Comparison of ENCODE assay signal across 24 mouse cellular contexts in genomic region chr9:32631341-32631740, GRCm38 (mm10). TPM values are rescaled to one million over a fixed set of nuclear protein-coding genes. Genes with fewer than 3 reads are reported as not detected.
DNase-seq lines count a peak whose midpoint lies in the region; ATAC-seq lines count a peak whose summit lies in the region.
"Had no signal": no experiment of that assay in that cellular context is flagged by ENCODE, and none has a peak within 500 bp of the region (broad histone marks: within the 10 kb centered on the region; RNA-seq: fewer than 3 reads in every experiment).

No protein-coding gene starts in this region.

- no peak overlapping the region for H3K27ac ChIP-seq in midbrain, embryonic 14.5 days (replicated peaks; ENCODE audit: low read depth, low read length)
- no peak overlapping the region for H3K27ac ChIP-seq in midbrain, embryonic 15.5 days
- H3K27ac ChIP-seq: embryonic facial prominence, embryonic 15.5 days; forebrain, embryonic 10.5 days; forebrain, embryonic 15.5 days; heart, adult 2 months; heart, embryonic 15.5 days; hindbrain, embryonic 10.5 days; hindbrain, embryonic 15.5 days had no signal

- H3K4me1 ChIP-seq in midbrain, embryonic 14.5 days (ENCODE audit: control insufficient read depth, insufficient read depth, low read length), result no peaks in the 10 kb centered on the region
- peaks cover 4% of the 10 kb centered on the region for H3K4me1 ChIP-seq in midbrain, embryonic 15.5 days

- H3K27me3 ChIP-seq in midbrain, embryonic 14.5 days (ENCODE audit: control insufficient read depth, insufficient read depth, low read length), result peaks cover 4% of the 10 kb centered on the region; the same call in 1 of the 2 replicates
- H3K27me3 ChIP-seq in midbrain, embryonic 15.5 days (replicated peaks), result peaks cover 17% of the 10 kb centered on the region
- H3K27me3 ChIP-seq: CH12.LX; embryonic facial prominence, embryonic 15.5 days; heart, embryonic 15.5 days had no signal

- intact Hi-C loops in heart, postnatal 25 days (cut with DNase I), result no loop called here

- no peaks in the 10 kb centered on the region for H3K36me3 ChIP-seq in midbrain, embryonic 14.5 days (ENCODE audit: control insufficient read depth, insufficient read depth, low read length)
- no peaks in the 10 kb centered on the region for H3K36me3 ChIP-seq in midbrain, embryonic 15.5 days (replicated peaks)
- H3K36me3 ChIP-seq: embryonic facial prominence, embryonic 15.5 days; forebrain, embryonic 10.5 days; forebrain, embryonic 15.5 days; heart, embryonic 15.5 days; hindbrain, embryonic 10.5 days; hindbrain, embryonic 15.5 days had no signal

- no peak for ATAC-seq in midbrain, embryonic 14.5 days (ENCODE audit: low FRiP score, low TSS enrichment)
- ATAC-seq in midbrain, embryonic 15.5 days (replicated peaks), result no peak
- ATAC-seq in CD4-positive, CD25-positive, alpha-beta regulatory T cell, adult 4 months, result no peak
- ATAC-seq: forebrain, embryonic 15.5 days; inflammation-experienced regulatory T-cells, adult 6 months; intestine, postnatal 0 days had no signal

- H3K9me3 ChIP-seq in midbrain, embryonic 14.5 days (ENCODE audit: control insufficient read depth, low read length), result no peaks in the 10 kb centered on the region
- no peaks in the 10 kb centered on the region for H3K9me3 ChIP-seq in midbrain, embryonic 15.5 days
- H3K9me3 ChIP-seq: embryonic facial prominence, embryonic 15.5 days; forebrain, embryonic 10.5 days; forebrain, embryonic 15.5 days; heart, embryonic 15.5 days; hindbrain, embryonic 10.5 days; hindbrain, embryonic 15.5 days had no signal

- H3K4me2 ChIP-seq in midbrain, embryonic 14.5 days (ENCODE audit: low read length), result no peak overlapping the region
- H3K4me2 ChIP-seq in midbrain, embryonic 15.5 days, result no peak overlapping the region
- H3K4me2 ChIP-seq: embryonic facial prominence, embryonic 15.5 days; forebrain, embryonic 15.5 days; heart, embryonic 11.5 days; heart, embryonic 15.5 days; hindbrain, embryonic 15.5 days had no signal

- H3K4me3 ChIP-seq in midbrain, embryonic 14.5 days (replicated peaks; ENCODE audit: low read depth, low read length), result no peak overlapping the region
- no peak overlapping the region for H3K4me3 ChIP-seq in midbrain, embryonic 15.5 days
- H3K4me3 ChIP-seq: embryonic facial prominence, embryonic 15.5 days; erythroblast, embryonic 14.5 days; forebrain, embryonic 10.5 days; forebrain, embryonic 15.5 days; heart, adult 2 months; heart, embryonic 15.5 days; hindbrain, embryonic 10.5 days; hindbrain, embryonic 15.5 days had no signal

- peak; percentile 77 to 87 for DNase-seq in cerebellum, postnatal 14 days
- DNase-seq in cerebellum, adult 9-10 months, result no peak
- DNase-seq in heart, adult 11 months, result peak; percentile 75
- DNase-seq in heart, postnatal 25 days (ENCODE audit: low spot score), result no peak
- peak; percentile 35 for DNase-seq in midbrain, embryonic 14.5 days
- DNase-seq: adrenal gland, adult 2 months; adrenal gland, postnatal 25 days; cerebellum, adult 11-12 months; gastrocnemius, postnatal 10 days; heart, adult 2 months; heart, postnatal 14 days had no signal

- H3K9ac ChIP-seq in midbrain, embryonic 14.5 days (replicated peaks; ENCODE audit: low read length), result no peak overlapping the region
- H3K9ac ChIP-seq in midbrain, embryonic 15.5 days, result no peak overlapping the region
- H3K9ac ChIP-seq: embryonic facial prominence, embryonic 15.5 days; forebrain, embryonic 15.5 days; heart, embryonic 15.5 days; hindbrain, embryonic 15.5 days had no signal

RNA-seq across cellular contexts. Expression of gene Ets1, which starts 4.7 kb away (rescaled TPM):
- 10 to 100 TPM; 64.3 to 67.1 TPM for total RNA-seq in heart, postnatal 25 days (2021)
- 8.3 and 19.6 TPM in 2 replicates for polyA plus RNA-seq in midbrain, embryonic 14.5 days (2014; fragmentation: Nextera tagmentation; extraction: Ambion mirVana)
- polyA plus RNA-seq in midbrain, embryonic 15.5 days (2015; fragmentation: Nextera tagmentation; extraction: Ambion mirVana), result 18.6 and 20.8 TPM in 2 replicates
- 1,000 to 10,000 TPM in 1 of 2 experiments, 100 to 1,000 TPM in 1; 800 to 1,019 TPM for polyA plus RNA-seq in CD4-positive, CD25-positive, alpha-beta regulatory T cell, adult 4 months (2017; shearing (Covaris generic))

Comparison
In these comparisons a context has a peak if more than half of its experiments do, and no peak if none do; other contexts are left out.
1. DNase-seq: peak in cerebellum, postnatal 14 days (2 of 2), heart, adult 11 months (single experiment) and midbrain, embryonic 14.5 days (single experiment); none in cerebellum, adult 9-10 months (single experiment) and heart, postnatal 25 days (single experiment).
2. RNA of gene Ets1, which starts 4.7 kb away (polyA plus RNA-seq): 800 to 1,019 TPM in CD4-positive, CD25-positive, alpha-beta regulatory T cell, adult 4 months; 18.6 to 20.8 TPM in midbrain, embryonic 15.5 days and 8.3 to 19.6 TPM in midbrain, embryonic 14.5 days; every median in the first group is over 10 times any median in the second.